Mouse (Mus musculus): ENCODE data around the gene Tpk1.

DNA sequence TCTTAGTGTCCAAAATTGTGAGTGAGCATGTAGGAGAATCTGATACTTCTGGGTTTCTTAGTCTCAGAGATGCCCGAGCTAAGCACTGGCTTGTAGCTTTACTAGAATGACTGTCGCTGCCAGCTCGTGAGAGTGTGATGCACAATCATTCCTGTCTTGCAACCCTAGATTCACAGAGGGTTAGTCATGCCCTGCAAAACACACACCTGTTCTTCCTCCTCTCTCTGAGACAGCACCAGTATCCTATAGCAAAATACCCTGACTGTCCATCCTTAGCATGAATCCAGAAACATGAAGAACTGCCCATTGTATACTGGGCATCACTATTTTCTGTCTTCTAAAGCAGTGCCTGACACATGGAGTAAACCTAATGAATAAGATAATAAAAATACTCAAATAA is 302.2 kb downstream of the Tpk1 start:
- TF ChIP-seq POLR2A (IDR thresholded peaks at IDR 0.05; ENCODE audit: borderline replicate concordance, control insufficient read depth, low read depth, low read length) (no peak), CTCF (IDR thresholded peaks at IDR 0.05; ENCODE audit: control insufficient read depth, insufficient read depth, low read length) (no peak)
